Mouse (Mus musculus): ENCODE measurements around the gene Cebpz.

The Cebpz gene

GRCm38 (mm10) chr17:78936466-78937228 is at the start of gene Cebpz, which contains the start of gene Ndufaf7:
TSS of gene Cebpz (minus strand) at chr17:78937066.
TSS of gene Ndufaf7 (plus strand) at chr17:78937136.
- DNase-seq (ENCODE audit: low spot score in 2 of 2) = peak; percentile 95 to 97

GRCm38 (mm10) chr17:78983736-78984135 is 46.9 kb upstream of the Cebpz start:
- DNase-seq (ENCODE audit: low spot score in 2 of 2) = no peak

- DNase-seq (ENCODE audit: low spot score in 2 of 2) = no peak
These were observed 46.3 kb upstream of the Cebpz start for GRCm38 (mm10) chr17:78983166-78983565.

- DNase-seq (ENCODE audit: low spot score in 2 of 2) = no peak
These were observed 31.6 kb upstream of the Cebpz start for GRCm38 (mm10) chr17:78968500-78968899.

- DNase-seq (ENCODE audit: low spot score in 2 of 2) = peak in 1 of 2 experiments; percentile 23
These were observed 29.4 kb upstream of the Cebpz start for GRCm38 (mm10) chr17:78966092-78966883.

GRCm38 (mm10) chr17:78964387-78964786 is 27.5 kb upstream of the Cebpz start:
- no peak for DNase-seq (ENCODE audit: low spot score in 2 of 2)

- DNase-seq (ENCODE audit: low spot score in 2 of 2) = no peak
These were observed 22.6 kb upstream of the Cebpz start for GRCm38 (mm10) chr17:78959473-78959872.

- DNase-seq (ENCODE audit: low spot score in 2 of 2) = no peak
These were observed 16.4 kb upstream of the Cebpz start for GRCm38 (mm10) chr17:78953240-78953639.

- no peak for DNase-seq (ENCODE audit: low spot score in 2 of 2)
These were observed 15.2 kb upstream of the Cebpz start for GRCm38 (mm10) chr17:78952070-78952469.

- DNase-seq (ENCODE audit: low spot score in 2 of 2) = no peak
These were observed 14.4 kb upstream of the Cebpz start for GRCm38 (mm10) chr17:78951225-78951624.

- no peak for DNase-seq (ENCODE audit: low spot score in 2 of 2)
These were observed 5.7 kb upstream of the Cebpz start for GRCm38 (mm10) chr17:78942579-78942978.

- DNase-seq (ENCODE audit: low spot score in 2 of 2) = no peak
These were observed 2.1 kb upstream of the Cebpz start for GRCm38 (mm10) chr17:78938927-78939326.

- DNase-seq (ENCODE audit: low spot score in 2 of 2) = no peak
These were observed 475 bp upstream of the Cebpz start for GRCm38 (mm10) chr17:78937229-78937853.

GRCm38 (mm10) chr17:78935857-78936256 is 1.0 kb downstream of the Cebpz start:
- DNase-seq (ENCODE audit: low spot score in 2 of 2) = no peak

- no peak for DNase-seq (ENCODE audit: low spot score in 2 of 2)
These were observed 19.2 kb downstream of the Cebpz start for GRCm38 (mm10) chr17:78917696-78918095.

GRCm38 (mm10) chr17:78916899-78917298 is 20.0 kb downstream of the Cebpz start:
- no peak for DNase-seq (ENCODE audit: low spot score in 2 of 2)

- DNase-seq (ENCODE audit: low spot score in 2 of 2) = peak; percentile 81 to 88
These were observed 20.5 kb downstream of the Cebpz start, which contains the start of gene Cebpzos for GRCm38 (mm10) chr17:78916369-78916813. TSS of gene Cebpzos (plus strand) at chr17:78916500.

GRCm38 (mm10) chr17:78915772-78916171 is 21.1 kb downstream of the Cebpz start:
- no peak for DNase-seq (ENCODE audit: low spot score in 2 of 2)

- no peak for DNase-seq (ENCODE audit: low spot score in 2 of 2)
These were observed 22.9 kb downstream of the Cebpz start for GRCm38 (mm10) chr17:78913921-78914320.

GRCm38 (mm10) chr17:78912861-78913281 is 24.0 kb downstream of the Cebpz start:
- no peak for DNase-seq (ENCODE audit: low spot score in 2 of 2)

GRCm38 (mm10) chr17:78909374-78909773 is 27.5 kb downstream of the Cebpz start:
- no peak for DNase-seq (ENCODE audit: low spot score in 2 of 2)

GRCm38 (mm10) chr17:78906892-78907291 is 30.0 kb downstream of the Cebpz start, which contains the start of gene Sult6b1:
TSS of gene Sult6b1 (minus strand) at chr17:78906992.
- no peak for DNase-seq (ENCODE audit: low spot score in 2 of 2)

Data from natural killer cell, adult 2 months (primary cell).